Mouse (Mus musculus) left cerebral cortex, postnatal 36 days (tissue): Measurements from ENCODE around the gene Mdga2. TPM values are rescaled to one million over a fixed set of nuclear protein-coding genes. Genes with fewer than 3 reads are reported as not detected.

Experiments
- DNase-seq, 2 experiments: peaks; one replicate each; pipeline ENCODE4 v3.0.0; 2021 to 2022; ENCODE audit warnings: low spot score in 2 of 2, mixed read lengths in 1 of 2
- intact Hi-C: fragments of 180-260 bp; cut with DNase I; formaldehyde crosslinking; loops from one replicate; pipeline ENCODE4 v1.15.1; 2025
- total RNA-seq, 2 experiments: library from RNA; stranded (reverse); gene quantifications; 2 replicates each; pipeline ENCODE4 v1.2.3; 2021

Mdga2 gene
- total RNA-seq, result 10 to 100 TPM; 49.1 to 72.1 TPM

DNA sequence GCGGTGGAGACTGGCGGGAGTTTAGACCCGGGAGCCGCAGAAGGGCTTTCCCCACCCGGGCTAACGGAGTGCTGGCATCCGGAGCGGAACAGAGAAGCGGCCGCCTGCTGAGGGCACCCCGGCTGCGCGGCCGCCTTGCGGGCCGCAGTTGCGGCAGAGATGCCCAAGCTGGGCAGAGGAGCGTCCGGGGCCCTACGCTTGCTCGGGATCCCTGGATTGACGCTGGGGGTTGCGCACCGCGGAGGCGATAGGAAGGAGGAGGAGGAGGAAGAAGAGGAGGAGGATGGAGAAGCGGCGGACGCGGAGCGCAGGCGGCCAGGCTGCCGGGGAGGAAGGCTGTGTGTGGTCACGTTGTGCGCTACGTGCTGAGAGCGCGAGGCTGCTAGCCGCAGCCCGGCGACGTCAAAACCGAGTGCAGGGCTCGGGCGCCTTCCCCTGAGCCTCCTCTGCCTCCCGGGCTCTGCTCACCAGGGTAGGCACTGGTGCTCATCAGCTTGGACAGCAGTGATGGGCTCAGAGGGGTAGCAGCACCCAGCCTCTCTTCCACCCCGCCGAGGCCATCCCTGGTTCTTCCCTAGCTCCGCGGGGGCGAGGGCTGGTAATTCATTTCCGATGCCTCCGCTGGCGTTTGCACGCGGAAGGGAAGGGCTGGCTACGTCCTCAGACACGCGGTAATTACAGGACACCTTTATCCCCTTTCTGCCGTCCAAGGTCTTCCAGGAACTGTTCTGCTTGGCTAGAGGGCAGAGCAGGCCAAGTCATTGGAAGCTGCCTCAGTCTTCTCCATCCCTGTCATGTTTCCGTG, at the start of gene Mdga2:
Mdga2 (minus strand) TSS at position 329 of the 805 bp plus-strand sequence.
- peak; percentile 85 to 88 for DNase-seq
- intact Hi-C loops, result loop anchor here (10.0 kb wide), 1 partner anchor 1642 kb away; no protein-coding TSS in a partner anchor

DNA sequence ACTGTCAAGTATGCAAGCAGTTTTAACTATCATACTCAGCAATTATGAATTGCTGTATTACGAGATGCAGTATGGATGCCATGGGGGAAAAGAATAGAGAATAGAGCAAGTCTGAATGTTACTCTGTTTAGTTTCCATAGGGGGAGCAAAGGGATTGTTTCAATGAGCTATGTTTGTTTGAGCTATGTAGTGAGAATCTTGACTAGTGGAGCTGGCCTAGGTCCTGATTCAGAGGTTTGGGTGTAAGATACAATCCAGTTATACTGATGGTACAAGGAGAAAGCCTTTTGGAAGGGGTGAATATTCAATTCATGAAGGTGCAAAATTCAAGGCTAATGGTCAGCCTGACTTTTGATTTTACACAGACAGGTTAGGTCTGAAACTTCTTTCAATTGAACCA, 45.1 kb upstream of the Mdga2 start:
- no peak for DNase-seq
- intact Hi-C loops, result no loop called here

DNA sequence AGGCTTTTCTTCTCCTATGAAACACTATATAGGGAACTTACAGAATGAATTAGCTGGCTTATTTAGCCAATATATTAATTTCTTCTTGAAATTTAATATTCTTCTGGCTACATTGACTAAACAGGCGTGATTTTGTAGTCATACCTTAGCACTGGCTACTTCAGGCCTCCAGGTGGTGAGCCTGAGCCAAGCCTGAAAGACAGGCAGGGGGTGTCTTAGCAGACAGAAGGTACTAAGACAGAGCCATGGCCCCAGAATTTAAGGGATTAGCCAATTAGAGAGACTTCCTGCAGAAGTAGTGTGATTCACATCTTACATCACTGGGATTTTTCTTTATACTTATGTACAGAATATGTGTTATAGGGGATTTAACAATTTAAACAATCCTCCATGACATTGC, 1.2 kb upstream of the Mdga2 start:
- intact Hi-C loops, result loop anchor here (10.0 kb wide), 1 partner anchor 1641 kb away; no protein-coding TSS in a partner anchor
- no peak for DNase-seq

DNA sequence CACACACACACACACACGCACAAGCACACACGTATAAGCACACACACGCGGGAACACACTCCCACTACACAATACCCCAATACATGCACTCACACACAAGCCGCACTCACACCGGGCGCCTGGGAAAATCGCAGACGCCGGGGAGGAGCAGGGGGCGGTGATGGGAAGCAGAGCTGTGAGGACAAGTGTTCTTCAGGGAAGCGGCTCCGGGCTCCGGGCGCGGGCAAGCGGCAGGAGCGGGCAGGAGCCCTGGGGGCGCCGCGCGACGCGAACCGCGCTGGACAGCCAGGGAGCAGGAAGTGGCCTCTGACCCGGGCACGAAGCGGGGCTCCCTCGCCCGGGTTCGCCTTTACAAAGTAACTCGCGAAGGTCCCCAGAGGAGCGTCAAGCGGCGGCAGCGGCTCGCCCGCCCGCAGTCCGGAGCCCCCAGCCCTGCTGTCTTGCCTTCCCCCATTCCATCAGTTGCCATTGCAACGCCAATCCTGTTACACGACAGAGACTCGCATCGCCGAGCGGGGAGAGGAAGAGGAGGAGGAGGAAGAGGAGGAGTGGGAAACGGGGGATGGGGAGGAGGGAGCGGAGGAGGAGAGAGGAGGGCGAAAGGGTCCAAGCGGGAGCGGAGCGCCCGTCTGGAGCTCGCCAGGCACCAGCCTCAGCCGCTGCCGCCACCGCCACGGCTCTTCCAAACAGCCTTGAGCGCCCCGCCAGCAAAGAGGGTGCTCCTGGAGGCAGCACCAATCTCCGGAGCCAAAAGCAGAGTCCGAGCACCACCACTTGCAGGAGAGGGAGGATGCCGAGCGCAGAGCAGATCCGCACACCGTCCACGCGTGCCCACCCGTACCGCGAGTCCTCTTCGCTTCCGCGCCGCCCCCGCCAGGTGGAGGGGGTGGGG, 774 bp downstream of the Mdga2 start:
- intact Hi-C loops, result loop anchor here (10.0 kb wide), 1 partner anchor 1643 kb away; no protein-coding TSS in a partner anchor
- DNase-seq, result peak; percentile 73 to 80

DNA sequence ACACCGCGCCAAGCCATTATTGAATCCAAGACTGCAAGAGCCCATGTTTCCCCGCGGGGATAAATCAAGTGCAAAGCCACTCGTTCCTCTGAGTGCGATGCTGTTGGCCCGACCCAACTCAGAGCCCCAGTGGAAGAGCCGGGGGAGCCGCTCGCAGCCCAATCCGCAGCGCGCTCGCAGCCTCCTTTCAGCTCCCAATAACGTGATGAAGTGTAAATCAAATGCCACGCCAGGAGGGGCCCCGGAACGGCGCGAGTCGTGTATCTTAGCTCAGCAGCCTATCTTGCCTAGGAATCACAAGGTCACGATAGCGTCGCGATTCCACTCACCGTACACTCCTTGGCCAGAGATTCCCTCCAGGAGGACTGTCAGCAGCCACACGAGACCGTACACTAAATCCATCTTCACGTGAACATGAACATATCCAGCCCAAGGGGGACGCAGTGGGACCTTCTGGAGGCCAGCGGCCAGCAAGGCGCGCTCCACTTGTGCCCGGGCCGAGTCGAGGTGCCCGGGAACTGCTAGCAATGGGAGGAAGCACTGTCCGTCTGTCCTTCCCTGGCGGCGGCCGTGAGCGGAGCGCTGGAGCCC, 1.6 kb downstream of the Mdga2 start:
- intact Hi-C loops, result loop anchor here (10.0 kb wide), 1 partner anchor 1644 kb away; no protein-coding TSS in a partner anchor
- peak; percentile 60 to 68 for DNase-seq

DNA sequence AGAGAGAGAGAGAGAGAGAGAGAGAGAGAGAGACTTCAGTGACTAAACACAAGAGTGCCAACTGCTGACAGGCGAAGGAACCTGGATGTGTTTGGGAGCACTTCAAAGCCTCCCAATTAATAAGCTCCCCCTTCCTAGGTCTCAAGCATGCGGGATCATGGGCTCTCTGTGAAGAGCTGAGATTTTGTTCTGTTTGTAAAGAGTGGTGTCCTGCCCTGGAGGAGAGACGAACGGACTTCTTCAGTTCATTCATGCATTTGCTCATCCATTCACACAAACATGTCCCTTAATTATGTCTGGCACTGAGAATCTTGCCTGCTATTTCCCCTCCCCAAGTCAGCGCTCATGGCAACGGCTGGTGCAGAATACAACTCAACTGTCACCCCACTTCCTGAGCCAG, 2.3 kb downstream of the Mdga2 start:
- DNase-seq, result peak; percentile 23 to 25
- intact Hi-C loops, result loop anchor here (10.0 kb wide), 1 partner anchor 1645 kb away; no protein-coding TSS in a partner anchor

DNA sequence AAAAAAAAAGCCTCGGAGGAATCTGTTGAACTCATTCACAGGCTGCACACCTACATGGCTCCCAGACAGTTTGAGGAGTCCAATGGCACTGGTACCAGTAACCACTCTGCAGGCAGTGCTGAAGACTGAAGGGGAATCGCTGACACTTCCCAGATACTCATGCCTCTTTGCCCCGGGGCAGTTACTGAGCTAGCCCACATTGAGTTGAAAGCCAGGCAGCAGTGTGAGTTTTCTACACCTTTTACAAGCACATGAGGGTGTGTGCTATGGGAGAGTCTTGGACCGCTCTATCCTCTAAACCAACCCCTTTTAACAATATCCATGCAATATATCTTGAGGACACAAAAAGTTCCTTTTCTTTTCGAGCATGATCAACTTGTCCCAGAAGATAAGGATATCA, 2.8 kb downstream of the Mdga2 start:
- no peak for DNase-seq
- intact Hi-C loops, result no loop called here

DNA sequence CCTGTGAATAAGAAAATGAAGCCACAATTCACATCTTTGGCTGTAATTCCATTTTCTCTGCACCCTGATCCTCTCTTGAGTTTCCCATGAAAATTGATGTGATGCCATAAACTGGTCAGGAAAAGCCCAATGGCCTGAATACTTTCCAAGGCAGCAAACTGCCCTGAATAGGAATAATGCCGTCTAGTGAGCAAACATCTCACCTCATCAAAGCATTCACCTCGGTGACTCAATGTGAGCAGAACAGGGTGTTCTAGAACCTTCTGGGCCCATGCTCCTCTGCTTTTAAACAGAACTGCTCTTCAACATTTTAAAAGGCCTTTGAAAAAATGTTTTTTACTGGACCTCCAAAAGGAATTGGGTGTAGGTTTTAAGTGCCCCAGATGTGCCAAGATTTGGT, 9.5 kb downstream of the Mdga2 start:
- intact Hi-C loops, result no loop called here
- DNase-seq, result no peak

DNA sequence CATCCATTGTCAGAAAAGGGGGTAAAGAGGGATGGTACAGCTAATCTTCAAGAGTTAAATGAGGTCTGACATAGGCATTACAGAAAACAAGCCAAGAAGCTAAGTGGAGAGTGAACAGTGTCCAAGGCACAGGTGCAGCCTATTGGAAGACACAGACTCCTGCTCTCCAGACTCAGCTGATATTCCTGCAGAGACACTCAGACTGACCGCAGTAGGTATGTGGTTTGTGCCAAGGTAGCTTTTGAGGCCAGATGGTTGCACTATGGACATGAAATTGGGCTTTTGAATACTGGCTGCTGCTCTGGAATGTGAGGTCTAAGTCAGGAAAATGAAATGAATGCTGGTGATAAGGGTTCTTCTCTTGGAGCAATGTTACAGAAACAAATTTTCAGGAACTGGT, 44.2 kb downstream of the Mdga2 start:
- intact Hi-C loops, result no loop called here

DNA sequence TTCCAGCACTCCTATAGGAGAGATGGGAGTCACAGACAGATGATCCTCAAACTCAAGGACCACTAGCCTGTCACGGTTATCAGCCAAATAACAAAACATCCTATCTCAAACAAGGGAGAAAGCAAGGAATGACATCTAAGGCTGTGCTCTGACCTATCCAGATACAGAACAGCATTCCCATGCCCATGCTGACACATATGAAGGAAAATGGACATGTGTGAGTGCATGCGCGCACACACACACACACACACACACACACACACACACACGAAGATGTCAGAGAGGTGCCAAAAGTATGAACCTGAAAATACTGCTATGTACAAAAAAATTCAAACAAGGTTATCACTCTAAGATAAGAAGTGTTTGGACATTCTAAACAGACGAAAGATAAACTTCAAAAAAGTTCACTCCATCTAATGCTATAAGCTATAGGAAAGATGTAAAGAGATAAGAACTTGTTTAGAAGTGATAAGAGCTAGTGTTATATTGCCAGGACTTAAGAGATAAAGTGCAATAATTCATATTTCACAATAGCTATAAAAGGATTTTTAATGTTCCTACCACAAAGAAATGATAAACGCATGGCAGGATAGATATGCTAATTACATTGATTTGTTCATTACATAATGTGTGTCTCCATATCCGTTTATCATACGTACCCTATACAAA, 65.6 kb downstream of the Mdga2 start:
- intact Hi-C loops, result no loop called here
- no peak for DNase-seq

More for the DNA sequence above, 44.2 kb downstream of the Mdga2 start:
- DNase-seq, result no peak

DNA sequence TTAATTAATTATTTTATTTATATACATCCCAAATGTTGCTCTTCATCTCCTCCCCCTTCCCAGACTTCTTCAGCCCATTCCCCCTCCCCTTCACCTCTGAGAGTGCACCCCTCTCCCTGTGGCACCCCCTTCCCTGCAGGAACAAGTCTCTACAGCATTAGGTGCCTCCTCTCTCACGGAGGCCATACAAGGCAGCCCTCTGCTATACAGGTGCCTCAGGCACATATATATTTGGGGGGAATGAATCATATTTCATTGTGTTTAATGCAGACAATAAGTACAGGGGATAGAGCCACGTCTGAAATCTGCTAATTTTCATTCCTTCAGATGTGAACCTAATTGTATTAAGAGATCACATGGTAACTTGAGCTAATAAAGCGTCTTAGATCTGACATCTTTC, 69.3 kb downstream of the Mdga2 start:
- intact Hi-C loops, result no loop called here
- DNase-seq, result no peak

DNA sequence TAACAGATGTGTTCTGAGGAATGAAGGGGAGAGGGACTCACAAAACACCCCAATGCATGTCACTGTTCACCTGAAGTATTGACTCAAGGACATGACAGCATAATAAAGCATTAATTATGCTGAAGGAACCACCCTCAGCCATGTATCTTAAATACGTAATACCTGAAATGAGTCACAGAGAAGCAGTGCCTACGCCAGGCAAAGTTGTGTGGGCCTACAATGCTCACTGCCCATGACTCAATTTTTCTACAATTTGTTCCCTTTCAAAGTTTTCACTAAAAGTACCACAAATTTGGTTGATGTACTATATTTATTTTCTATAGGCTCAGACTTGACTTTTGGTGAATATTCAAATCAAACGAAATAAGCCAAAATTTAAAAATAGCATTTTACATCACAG, 80.7 kb downstream of the Mdga2 start:
- no peak for DNase-seq
- intact Hi-C loops, result no loop called here

DNA sequence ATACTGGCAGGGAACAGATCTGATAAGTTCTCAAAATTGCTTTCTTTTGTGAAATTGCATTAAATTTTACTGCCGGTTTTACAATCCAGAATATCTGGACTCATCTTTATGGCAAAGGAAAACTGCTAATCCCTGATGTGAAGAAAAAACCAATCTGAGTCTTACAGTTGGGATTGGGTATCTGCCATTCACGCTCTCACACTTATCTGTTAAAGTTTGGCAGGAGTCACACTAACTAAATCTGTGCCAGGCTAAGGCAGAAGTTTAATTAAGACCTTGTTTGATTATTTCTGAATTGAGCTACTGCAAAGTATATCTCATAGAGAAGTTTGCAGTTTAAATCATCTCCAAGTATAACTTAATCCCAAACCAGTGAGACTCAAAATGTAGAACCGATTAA, 82.2 kb downstream of the Mdga2 start:
- intact Hi-C loops, result no loop called here
- DNase-seq, result no peak

DNA sequence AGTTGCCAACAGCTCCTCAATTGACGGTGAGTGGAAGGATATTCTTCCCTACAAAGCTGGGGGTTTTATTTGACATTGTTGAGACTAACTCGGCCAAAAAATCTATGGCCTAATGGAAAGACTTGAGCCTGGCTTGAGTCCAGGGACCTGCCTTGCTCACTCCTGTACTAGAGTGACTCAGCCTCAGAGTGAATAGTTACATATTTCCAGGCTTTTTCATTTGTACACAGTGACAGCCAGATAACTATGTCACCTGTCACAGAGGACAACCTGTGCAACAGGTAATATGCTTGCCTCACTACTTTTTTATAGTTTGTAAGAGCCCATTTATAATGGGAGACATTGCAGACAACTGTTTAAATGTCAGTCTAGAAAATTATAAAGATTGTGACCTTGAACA, 94.9 kb downstream of the Mdga2 start:
- no peak for DNase-seq
- intact Hi-C loops, result no loop called here

DNA sequence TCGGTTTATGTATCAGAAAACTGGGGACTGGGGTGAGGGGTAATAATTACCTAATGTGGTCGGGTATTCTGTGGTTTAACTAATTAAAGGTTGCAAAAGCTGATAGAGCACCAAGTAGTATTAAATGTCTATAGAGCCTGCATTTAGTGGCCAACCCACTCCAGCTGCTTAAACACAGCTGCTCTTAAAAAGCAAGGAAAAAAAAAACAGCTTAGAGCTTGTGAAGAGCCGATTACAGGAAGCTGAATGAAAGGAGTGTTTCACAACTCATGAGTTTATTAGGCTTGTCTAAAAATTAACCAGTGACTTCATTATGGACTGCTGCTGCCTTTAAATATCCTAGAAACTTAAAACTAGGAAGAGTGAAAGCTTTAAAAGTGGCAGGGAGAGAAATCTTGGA, 98.5 kb downstream of the Mdga2 start:
- intact Hi-C loops, result no loop called here

DNA sequence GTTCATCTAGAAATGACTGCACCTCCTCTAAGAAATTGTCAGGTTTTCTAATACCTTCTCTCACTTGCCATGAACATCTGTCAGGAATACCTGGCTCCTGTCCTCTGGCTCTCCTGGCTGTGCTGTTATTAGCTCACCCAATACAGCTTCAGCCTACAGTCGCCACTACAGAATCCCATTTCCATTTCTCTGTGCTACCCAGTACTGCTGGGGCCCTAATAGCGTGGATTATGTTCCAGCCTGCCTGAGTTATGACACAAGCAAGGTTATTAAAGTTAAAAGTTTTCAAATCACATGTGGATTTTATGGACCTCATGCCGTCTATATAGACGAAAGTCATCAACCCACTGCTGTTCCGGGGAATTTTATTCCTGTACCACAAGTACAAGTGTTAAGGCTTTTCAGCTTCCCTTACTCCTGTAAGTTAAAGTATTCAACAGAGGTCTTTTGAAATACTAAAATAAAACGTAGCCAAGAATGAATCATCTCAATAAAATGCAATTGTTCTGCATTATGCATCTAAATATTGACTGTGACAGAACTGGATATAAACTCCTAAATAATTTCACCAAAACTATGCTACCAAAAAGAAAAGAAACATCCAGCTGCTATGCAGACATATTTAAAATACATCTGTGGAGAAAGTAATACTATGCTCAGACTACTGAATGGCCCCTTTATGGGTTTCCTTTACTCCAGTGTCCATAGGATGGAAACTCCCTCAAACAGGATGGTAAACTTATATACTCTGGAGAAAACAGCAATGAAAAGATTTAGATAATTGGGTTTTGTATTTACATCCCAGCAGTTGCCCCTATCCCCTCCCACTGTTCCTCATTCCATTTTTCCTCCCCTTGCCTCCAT, 103.5 kb downstream of the Mdga2 start:
- DNase-seq, result no peak
- intact Hi-C loops, result no loop called here

More for the DNA sequence above, 98.5 kb downstream of the Mdga2 start:
- no peak for DNase-seq

DNA sequence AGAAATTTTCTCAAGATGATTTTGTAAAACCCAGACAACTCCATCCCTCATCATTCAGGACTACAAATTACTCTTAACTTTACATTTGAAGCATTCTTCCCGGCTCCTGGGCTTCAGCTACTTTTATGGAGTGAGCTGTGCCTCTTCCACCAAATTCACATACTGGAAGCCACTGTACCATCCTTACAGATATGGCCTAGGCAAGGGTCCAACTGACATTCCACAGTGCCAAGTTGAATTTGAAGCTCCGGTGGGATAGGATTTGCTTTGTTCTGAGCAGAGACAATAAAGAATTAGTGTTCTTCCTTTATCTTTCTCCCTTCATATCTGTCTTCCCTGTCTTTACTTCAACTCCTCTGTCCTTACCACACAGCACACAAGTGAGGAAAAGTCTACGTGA, 118.2 kb downstream of the Mdga2 start:
- intact Hi-C loops, result no loop called here
- DNase-seq, result no peak

DNA sequence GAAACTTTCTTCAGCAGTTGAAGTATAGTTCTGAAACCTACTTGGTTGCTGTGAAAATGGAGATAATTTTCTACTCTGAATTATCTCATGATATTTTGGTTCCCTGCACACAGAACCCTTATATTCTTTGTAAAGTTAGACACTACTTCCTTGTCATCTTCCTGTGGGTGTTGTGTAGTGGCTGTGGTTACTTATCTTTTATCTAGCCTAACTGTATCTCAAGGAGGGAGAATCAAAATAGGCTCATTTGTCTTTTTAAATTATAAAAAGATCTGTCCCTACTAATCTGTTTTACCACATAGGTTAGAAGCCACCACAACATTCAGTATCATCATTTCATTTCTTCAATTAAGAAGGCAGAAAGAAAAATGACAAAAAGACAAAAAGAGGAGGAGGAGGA, 127.9 kb downstream of the Mdga2 start:
- intact Hi-C loops, result no loop called here
- no peak for DNase-seq
